Mouse (Mus musculus): Measurements from ENCODE around the gene Creld2.
"Not testable (repeated sequence)": the region's sequence is repeated elsewhere in the genome, so short reads cannot be mapped to it uniquely, and the experiment has no call there.

Gene Creld2

GRCm38 (mm10) chr15:88819026-88819905 lies at the start of gene Creld2, which contains the start of gene Alg12:
Gene Creld2, plus strand, starts transcription at chr15:88819646.
Gene Alg12, minus strand, starts transcription at chr15:88819318.
- peak; percentile 100 for DNase-seq

- DNase-seq: not testable (repeated sequence)
Measured at GRCm38 (mm10) chr15:88774630-88775029, 44.8 kb upstream of the Creld2 start.

DNA sequence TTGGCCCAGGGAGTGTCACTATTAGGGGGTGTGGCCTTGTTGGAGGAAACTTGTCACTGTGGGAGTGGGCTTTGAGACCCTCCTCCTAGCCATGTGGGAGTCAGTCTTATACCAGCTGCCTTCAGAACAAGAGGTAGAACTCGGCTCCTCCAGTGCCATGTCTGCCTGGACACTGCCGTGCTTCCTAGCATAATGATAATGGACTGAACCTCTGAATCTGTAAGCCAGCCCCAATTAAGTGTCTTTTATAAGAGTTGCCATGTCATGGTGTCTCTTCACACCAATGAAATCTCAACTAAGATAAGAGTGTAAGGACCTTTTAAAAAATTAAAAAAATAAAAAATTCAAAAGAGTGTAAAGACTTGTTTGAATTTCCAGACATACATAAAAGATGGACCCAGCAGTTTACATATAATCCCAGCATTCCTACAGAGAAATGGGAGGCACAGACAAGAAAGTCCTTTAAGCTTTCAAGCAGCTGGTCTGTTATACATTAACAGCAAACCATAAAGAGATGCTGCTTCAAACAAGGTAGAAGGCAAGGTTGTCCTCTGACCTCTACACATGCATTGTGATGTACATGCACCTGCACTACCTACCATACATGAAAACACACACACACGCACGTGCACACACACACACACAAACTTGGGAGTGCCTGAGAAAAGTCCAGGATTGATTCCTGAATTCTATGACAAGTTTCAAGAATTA lies 27.2 kb upstream of the Creld2 start:
- DNase-seq: no peak

- DNase-seq: not testable (repeated sequence)
Measured at GRCm38 (mm10) chr15:88794729-88795128, 24.7 kb upstream of the Creld2 start.

DNA sequence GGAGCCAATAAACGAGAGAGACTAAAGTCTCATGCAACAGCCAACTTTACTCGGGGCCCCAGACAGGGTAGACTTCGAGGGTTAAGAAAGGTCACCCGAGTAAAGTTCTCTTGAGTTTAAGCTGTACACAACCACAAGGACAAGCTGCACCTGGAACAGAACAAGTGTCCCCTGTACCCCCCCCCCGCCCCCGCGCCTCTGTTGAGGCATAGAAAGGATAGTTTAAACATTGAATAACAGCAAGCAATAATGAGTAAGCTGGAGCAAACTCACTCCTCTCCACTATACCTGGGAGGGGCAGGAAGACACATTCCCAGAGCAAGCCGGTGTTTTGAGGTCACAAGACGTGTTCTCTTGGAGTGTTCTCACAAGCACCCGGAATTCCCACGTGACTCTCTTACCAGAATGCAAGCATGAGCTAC lies 19.5 kb upstream of the Creld2 start:
- no peak for DNase-seq

- DNase-seq: no peak
Measured at GRCm38 (mm10) chr15:88800921-88801354, 18.5 kb upstream of the Creld2 start.

GRCm38 (mm10) chr15:88801903-88802302 lies 17.5 kb upstream of the Creld2 start:
- DNase-seq: no peak

DNA sequence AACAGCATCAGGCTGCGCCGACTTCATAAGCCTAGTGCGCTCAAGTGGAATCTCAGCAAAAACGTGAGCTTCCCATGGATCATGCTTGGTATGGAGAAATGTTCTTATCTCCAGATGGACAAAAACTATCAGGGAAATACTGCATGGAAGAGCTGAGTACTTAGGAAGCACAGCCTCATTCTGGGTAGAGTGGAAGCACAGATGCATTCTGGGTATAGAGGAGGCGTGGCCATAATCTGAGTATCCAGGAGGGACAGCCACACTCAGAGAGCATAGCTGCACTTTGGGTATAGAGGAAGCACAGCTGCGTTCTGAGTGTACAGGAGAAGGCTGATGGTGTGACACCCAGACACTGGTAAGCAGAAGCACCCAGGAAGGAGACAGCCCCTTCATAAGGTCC lies 17.1 kb upstream of the Creld2 start:
- no peak for DNase-seq

- DNase-seq: no peak
Measured at GRCm38 (mm10) chr15:88808121-88808520, 11.3 kb upstream of the Creld2 start.

DNA sequence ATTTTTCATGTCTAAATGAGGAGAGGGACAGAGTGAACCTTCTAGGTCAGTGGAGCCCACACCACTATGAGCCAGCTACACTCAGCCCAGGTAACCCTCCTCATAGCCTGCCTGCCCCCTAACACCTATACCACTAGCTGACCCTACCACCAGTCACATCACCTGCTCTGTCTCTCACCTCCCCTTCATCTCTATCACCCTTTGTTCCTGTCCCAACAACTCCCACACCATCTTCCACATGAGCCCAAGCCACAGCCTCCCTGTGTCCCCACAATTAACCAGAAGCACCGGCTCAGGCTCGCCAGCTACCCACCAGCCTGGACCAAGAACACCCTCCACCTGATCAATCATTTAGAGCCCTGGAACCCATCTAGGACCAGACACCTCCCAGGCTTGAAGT lies 9.1 kb upstream of the Creld2 start:
- DNase-seq: no peak

DNA sequence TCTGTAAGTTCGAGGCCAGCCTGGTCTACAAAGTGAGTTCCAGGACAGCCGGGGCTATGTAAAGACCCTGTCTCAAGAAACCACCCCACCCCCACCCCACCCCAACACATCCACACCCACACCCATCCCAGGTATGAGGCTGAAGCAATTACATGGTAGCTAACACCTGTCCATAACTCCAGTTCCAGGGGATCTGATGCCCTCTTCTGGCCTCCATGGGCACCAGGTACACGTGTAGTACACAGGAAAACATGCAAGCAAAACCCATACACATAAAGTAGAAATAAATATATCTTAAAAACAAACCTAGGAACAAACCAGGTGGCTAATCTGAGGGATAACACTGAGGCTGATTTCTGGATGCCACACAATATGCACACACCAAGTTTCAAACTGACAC lies 6.2 kb upstream of the Creld2 start:
- DNase-seq: no peak

DNA sequence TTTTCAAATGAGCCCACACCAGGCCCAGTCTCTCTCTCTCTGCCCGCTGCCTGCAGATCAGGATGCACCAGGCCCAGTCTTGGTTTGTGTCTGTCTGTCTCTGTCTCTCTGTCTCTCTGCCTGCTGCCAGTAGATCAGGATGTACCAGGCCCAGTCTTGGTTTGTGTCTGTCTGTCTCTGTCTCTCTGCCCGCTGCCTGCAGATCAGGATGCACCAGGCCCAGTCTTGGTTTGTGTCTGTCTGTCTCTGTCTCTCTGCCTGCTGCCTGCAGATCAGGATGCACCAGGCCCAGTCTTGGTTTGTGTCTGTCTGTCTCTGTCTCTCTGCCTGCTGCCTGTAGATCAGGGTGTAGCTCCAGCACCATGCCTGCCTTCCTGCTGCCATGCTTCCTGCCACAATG lies 5.6 kb upstream of the Creld2 start:
- not testable (repeated sequence) for DNase-seq

- DNase-seq: no peak
Measured at GRCm38 (mm10) chr15:88814411-88815047, 4.9 kb upstream of the Creld2 start.

DNA sequence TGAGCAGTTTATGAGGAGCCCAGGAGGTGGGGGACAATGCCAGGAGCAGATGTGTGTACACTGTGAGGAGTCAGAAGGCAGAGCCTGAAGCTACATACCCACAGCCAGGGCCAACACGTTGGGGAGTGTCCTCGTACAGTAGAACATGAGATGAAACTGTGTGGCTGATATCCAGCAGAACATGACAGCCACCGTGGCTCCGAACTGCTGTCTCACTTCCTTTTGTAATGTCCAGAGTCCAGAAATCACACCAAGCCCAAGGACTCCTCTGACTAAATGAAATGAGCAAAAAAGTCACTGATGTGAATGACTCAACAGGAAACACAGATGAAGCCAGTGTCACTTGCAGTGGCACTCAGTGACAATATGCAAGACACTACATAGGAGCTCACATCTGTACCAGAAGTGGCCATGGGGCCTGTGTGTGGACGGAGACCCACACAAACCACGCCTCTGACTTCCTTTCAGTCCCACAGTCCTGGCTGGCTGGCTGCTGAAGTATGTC lies 4.2 kb upstream of the Creld2 start:
- no peak for DNase-seq

DNA sequence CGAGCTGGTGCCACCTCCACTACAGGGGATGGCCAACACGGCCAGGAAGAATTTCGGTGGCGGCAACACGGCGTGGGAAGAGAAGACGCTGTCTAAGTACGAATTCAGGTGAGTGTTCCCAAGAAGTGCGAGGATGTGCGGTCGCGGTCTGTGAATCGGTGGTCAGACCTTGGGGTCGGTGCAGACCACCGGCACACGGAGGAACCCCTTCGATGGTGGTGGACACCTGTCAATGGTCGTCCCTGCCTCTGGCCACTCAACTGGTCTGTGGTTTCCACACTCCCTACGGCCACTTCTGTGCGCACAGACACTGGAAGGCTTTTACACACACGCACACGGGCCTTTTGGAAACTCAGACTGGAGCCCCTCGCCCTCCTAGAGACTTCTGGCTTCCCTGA lies 459 bp downstream of the Creld2 start:
- DNase-seq: no peak

DNA sequence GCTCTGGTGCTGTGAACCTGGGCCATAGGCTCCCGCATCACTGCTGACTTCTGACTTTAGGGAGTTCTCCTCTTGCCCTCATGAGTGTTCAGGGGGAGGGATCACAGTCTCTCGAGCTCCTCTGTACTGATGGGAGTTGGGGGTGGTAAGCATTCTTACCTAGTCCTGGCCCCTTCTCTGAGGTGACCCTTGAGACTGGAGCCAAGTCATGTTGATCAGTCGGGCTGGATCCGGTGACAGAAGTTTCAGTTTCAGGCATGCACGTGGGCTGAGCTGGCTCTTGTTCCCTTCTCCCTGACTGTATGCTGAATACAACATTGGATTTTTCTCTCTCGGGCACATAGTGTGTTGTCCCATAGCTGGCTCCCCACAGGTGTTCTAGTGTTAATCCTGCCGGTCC lies 2.0 kb downstream of the Creld2 start:
- no peak for DNase-seq

- DNase-seq: no peak
Measured at GRCm38 (mm10) chr15:88822513-88822912, 3.1 kb downstream of the Creld2 start.

- no peak for DNase-seq
Measured at GRCm38 (mm10) chr15:88823376-88823775, 3.9 kb downstream of the Creld2 start.

- DNase-seq: no peak
Measured at GRCm38 (mm10) chr15:88827466-88827865, 8.0 kb downstream of the Creld2 start.

DNA sequence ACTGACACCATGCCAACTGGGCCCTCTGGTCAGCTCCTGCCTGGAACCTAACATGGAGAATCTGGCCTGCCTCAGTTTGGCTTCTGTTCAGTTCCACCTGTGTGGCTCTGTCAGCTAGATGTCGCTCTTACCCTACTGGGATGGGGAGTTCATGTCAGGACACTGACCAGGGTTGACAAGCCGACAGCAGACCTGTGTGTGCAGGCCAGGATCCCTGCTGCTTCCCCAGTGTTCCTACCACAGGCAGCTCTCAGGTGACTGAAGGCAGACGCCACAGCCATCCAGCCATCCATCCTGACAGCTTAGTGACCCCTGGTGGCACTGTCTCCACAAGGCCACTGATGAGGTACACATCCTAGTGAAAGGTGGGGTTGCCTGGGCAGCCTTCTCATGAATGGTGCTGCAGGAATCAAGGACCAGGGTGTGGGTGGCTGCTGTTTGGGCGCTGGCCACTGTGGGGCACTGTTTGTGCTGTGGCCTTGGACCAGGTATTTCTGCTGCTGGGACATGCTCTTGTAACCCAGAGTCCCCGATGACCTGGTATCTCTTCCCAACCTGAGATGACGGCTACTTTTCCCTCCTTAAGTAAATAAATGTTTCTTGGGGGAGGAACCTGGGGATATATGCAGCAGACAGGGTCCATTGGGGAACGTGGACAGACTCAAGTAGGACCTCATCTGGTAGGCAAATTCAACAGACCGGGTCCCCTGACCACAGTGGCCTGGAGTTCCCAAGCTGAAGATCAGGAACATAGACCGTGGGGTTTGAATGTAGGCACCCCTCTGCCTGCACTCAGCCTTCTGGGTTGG lies 8.7 kb downstream of the Creld2 start:
- DNase-seq: peak; percentile 31

- peak; percentile 87 for DNase-seq
Measured at GRCm38 (mm10) chr15:88828800-88829705, 9.6 kb downstream of the Creld2 start.
